Mouse (Mus musculus): Measurements from ENCODE around the gene Lypd5. TPM values are rescaled to one million over a fixed set of nuclear protein-coding genes. Genes with fewer than 3 reads are reported as not detected.

Gene Lypd5
- polyA plus RNA-seq, 1 experiment from 2014 or later = not detected

DNA sequence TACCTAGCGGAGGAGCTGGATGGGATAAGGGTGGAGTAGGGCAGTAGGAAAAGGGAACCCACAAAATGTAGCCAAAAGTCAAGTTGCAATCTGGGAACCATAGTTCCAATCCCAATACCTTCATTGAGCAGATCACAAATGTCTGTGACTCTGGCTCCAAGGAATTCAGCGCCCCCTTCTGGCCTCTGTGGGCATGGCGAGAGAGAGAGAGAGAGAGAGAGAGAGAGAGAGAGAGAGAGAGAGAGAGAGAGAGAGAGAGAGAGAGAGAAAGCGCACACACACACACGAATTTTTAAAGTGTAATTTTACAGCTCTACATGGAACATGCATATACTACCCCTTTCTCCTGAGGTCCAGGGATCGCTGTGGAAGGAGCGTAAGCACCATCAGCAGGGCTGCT lies 14.2 kb downstream of the Lypd5 start:
- Histone ChIP-seq H3K27ac (no peak overlapping the region), H3K4me3 (replicated peaks) (no peak overlapping the region), H3K9me3 (replicated peaks) (no peaks in the 10 kb centered on the region), H3K4me2 (no peak overlapping the region), H3K27me3 (peaks cover 4% of the 10 kb centered on the region; the same call in 1 of the 2 replicates), H3K9ac (0 out of 2 replicates have a peak overlapping the region, but pooled peaks have one; percentile 6), H3K4me1 (replicated peaks) (peaks cover 46% of the 10 kb centered on the region), H3K36me3 (no peaks in the 10 kb centered on the region)
- ATAC-seq (ENCODE audit: low read depth) = no peak
- DNase-seq = no peak
- WGBS (ENCODE audit: insufficient replicate concordance) = 16% methylated on average over 7 of the region's 7 CpGs

DNA sequence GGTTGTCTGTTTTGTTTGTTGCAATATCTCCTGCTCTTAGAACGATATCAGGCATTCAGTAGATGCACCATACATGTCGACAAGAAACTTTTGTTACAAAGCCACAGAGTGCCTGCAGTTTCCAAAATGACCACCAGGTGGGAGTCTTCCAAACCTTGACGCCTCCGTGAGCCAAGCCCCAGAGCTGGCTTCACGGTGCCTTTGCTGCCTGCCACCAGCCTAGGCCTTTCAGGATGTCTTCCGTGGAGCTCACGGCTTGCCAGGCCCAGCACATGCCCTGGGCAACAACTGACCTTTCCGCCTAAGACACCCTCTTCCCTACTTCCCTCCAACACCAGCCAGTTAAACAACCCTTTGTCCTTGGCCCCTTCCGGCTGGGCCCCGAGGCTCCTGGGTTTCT lies 15.8 kb downstream of the Lypd5 start:
- Histone ChIP-seq H3K36me3 (no peaks in the 10 kb centered on the region), H3K27ac (peak overlapping the region; percentile 100), H3K4me2 (peak overlapping the region; percentile 30), H3K9me3 (replicated peaks) (no peaks in the 10 kb centered on the region), H3K9ac (peak overlapping the region; percentile 62), H3K27me3 (peaks cover 4% of the 10 kb centered on the region; the same call in 1 of the 2 replicates), H3K4me3 (replicated peaks) (no peak overlapping the region), H3K4me1 (replicated peaks) (peaks cover 62% of the 10 kb centered on the region)
- DNase-seq (peak; percentile 77), ATAC-seq (ENCODE audit: low read depth) (peak; percentile 66)
- 19% methylated on average over 10 of the region's 10 CpGs for WGBS (ENCODE audit: insufficient replicate concordance)

DNA sequence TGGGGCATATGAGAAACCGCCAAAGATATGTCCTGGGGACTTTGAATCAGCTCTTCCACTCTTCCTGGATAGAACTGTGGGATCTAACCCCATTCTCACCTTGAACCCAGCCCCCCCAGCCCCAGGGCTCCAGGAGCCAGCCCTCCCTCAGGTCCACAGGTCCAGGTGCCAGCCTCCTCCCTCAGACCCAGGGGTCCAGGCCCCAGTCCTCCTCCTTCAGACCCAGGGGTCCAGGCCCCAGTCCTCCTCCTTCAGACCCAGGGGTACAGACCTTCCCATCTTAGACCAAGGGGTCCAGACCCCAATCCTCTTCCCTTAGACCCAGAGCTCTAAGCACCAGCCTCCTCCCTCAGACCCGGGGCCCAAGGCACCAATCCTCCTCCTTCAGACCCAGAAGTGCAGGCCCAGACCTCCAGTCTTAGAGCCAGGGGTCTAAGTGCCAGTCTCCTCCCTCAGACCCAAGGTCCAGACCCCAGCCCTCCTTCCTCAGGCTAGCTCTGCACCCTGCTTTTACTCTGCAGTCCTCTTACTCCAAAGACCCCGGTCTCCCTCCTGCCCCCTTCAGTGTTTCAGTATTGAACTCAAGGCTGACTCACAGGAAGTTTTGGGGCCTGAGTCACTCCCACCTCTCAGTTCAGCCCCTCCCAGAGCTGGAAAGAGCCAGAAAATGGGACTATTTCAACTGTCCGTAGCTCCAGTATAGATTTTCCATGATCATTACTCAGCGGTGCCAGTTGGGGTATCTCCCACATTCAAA lies 16.4 kb downstream of the Lypd5 start:
- Histone ChIP-seq H3K4me3 (replicated peaks) (no peak overlapping the region), H3K9me3 (replicated peaks) (no peaks in the 10 kb centered on the region), H3K9ac (peak overlapping the region; percentile 62), H3K27me3 (peaks cover 4% of the 10 kb centered on the region; the same call in 1 of the 2 replicates), H3K27ac (peak overlapping the region; percentile 100), H3K4me1 (replicated peaks) (peaks cover 62% of the 10 kb centered on the region), H3K4me2 (peak overlapping the region; percentile 29; the same call in 1 of the 2 replicates), H3K36me3 (no peaks in the 10 kb centered on the region)
- ATAC-seq (ENCODE audit: low read depth) (no peak), DNase-seq (no peak)
- 62% methylated on average over 5 of the region's 5 CpGs for WGBS (ENCODE audit: insufficient replicate concordance)

DNA sequence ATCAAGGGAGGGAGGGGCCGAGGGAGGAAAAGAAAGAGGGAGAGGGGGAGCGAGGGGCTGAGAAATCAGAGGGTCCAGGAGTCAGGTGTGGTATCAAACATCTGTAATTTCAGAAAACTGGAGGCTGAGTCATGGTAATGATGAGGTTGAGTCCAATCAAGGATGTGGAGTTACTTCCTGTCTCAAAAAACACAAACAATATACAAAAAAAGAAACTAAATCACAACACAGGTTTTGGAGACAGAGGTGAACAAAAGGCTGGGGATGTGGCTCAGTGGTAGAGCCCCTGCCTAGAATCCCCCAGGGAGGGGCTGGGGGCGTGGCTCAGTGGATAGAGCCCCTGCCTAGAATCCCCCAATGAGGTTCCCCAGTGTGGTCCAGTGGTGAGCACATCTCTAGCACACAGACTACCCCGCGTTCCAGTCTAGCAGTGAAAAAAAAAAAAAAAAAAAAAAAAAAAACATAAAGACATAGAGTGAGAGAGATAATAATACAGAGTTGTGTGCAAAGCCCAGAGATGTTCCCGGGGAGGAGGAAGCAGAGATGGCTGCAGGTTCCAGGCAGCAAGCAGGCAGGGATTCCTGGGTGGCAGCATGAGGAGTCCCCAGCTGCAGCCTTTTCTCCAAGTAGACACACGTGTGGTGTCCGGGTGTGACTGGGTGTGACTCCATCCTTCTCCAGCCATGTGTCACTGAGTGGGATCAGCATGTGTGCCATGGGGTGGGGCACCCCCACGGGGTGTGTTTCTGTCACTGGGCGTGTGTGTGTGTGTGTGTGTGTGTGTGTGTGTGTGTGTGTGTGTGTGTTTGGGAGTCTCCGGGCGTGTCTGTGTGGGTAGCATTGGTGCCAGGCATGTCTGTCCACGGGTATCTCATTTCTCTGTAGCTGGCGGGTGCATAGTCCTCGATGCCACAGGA lies 18.0 kb downstream of the Lypd5 start:
- WGBS (ENCODE audit: insufficient replicate concordance) = 64% methylated on average over 15 of the region's 15 CpGs
- Histone ChIP-seq H3K9me3 (replicated peaks) (no peaks in the 10 kb centered on the region), H3K36me3 (no peaks in the 10 kb centered on the region), H3K4me1 (replicated peaks) (peaks cover 62% of the 10 kb centered on the region), H3K4me2 (peak overlapping the region; percentile 15; the same call in 1 of the 2 replicates), H3K9ac (peak overlapping the region; percentile 49), H3K4me3 (replicated peaks) (no peak overlapping the region), H3K27me3 (peaks cover 4% of the 10 kb centered on the region; the same call in 1 of the 2 replicates), H3K27ac (peak overlapping the region; percentile 100)
- DNase-seq (no peak), ATAC-seq (ENCODE audit: low read depth) (0 out of 2 replicates have a peak, but pooled peaks have one; percentile 4)

DNA sequence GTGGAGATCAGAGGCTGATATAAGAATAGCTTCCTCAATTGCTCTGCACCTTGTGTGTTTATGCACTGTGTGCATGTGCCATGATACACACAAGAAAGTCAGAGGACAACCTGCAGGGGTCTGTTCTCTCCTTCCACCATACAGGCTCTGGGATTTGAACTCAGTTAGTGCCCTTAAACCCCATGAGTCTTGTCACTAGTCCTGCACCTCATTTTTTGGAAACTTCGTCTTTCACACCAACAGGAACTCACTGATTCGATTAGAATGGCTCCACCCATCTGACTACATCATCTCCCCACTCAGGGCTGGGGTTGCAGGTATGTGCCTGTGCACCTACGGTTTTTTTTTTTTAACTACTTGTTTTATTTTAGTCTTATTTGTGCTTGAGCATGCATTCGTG lies 19.2 kb downstream of the Lypd5 start:
- ATAC-seq (ENCODE audit: low read depth) = no peak
- Histone ChIP-seq H3K4me1 (replicated peaks) (peaks cover 72% of the 10 kb centered on the region), H3K4me2 (no peak overlapping the region), H3K27me3 (no peaks in the 10 kb centered on the region), H3K27ac (peak overlapping the region; percentile 100), H3K4me3 (replicated peaks) (no peak overlapping the region), H3K36me3 (peaks cover 7% of the 10 kb centered on the region), H3K9me3 (replicated peaks) (no peaks in the 10 kb centered on the region), H3K9ac (0 out of 2 replicates have a peak overlapping the region, but pooled peaks have one; percentile 26)
- WGBS (ENCODE audit: insufficient replicate concordance) = 45% methylated on average over 4 of the region's 4 CpGs
- no peak for DNase-seq

DNA sequence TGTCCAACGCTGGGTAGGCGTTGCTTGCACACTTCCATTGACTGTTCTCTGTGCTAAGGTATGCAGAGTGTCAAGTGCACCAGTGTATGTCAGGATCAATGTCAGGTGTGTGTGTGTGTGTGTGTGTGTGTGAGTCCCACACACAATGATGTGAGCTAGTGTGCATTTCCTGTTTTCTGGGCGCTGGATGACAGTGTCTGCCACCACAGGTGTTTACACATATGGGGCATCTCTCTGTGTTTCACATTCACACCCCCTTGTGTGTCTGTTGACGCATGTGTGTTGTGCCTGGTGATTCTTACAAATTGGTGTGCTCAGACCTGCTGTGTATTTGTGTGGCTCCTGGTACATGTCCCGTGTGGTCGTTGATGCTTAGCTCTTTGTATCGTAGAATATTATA lies 19.9 kb downstream of the Lypd5 start:
- H3K36me3 ChIP-seq = peaks cover 14% of the 10 kb centered on the region
- H3K27ac ChIP-seq = peak overlapping the region; percentile 100
- H3K4me1 ChIP-seq (replicated peaks) = peaks cover 74% of the 10 kb centered on the region
- peak overlapping the region; percentile 98 for H3K4me2 ChIP-seq
- ATAC-seq (ENCODE audit: low read depth) (no peak), DNase-seq (no peak)
- WGBS (ENCODE audit: insufficient replicate concordance) = 80% methylated on average over 7 of the region's 7 CpGs
- H3K9ac ChIP-seq = peak overlapping the region; percentile 100
- no peaks in the 10 kb centered on the region for H3K27me3 ChIP-seq
- H3K4me3 ChIP-seq (replicated peaks) = peak overlapping the region; percentile 96; the same call in 1 of the 2 replicates
- no peaks in the 10 kb centered on the region for H3K9me3 ChIP-seq (replicated peaks)

DNA sequence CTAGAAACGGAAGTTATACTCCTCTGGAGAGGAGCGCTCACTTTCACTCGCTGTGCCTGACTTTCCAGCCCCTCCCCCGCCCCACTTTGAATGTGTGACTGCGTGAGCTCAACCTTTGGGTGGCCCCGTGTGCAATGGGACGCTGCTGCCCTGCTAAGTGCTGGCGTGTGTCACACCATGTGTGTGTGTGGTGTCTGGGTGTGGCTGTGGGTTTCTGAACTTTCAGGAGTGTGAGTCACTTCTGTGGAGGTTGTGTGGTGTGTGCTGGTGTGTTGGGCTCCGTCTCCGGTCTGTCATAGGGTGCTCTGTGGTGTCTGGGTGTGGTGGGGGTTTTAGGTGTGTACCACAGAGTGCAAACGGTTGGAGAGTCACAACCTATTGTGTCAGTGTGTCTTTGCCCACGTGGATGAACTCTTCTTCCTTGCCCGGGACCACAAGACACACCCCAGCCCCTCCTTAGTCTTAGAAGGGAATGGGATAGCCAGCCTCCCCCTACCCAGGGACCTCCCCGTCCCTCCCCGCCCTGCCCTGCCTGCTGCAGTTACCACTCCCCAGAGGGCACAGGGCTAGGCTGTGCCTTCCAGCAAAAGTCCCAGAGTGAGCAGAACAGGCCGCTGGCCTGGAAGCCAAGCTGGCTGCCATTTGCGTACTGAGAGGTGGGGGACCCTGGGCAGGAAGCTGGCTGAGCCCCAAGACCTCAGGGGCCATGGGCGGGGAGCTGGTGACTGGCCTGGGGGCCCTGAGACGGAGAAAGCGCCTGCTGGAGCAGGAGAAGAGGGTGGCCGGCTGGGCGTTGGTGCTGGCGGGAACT lies 20.9 kb downstream of the Lypd5 start, which contains the start of gene Kcnn4:
Kcnn4 (plus strand) TSS at position 533 of the 811 bp plus-strand sequence.
- peaks cover 75% of the 10 kb centered on the region for H3K4me1 ChIP-seq (replicated peaks)

DNA sequence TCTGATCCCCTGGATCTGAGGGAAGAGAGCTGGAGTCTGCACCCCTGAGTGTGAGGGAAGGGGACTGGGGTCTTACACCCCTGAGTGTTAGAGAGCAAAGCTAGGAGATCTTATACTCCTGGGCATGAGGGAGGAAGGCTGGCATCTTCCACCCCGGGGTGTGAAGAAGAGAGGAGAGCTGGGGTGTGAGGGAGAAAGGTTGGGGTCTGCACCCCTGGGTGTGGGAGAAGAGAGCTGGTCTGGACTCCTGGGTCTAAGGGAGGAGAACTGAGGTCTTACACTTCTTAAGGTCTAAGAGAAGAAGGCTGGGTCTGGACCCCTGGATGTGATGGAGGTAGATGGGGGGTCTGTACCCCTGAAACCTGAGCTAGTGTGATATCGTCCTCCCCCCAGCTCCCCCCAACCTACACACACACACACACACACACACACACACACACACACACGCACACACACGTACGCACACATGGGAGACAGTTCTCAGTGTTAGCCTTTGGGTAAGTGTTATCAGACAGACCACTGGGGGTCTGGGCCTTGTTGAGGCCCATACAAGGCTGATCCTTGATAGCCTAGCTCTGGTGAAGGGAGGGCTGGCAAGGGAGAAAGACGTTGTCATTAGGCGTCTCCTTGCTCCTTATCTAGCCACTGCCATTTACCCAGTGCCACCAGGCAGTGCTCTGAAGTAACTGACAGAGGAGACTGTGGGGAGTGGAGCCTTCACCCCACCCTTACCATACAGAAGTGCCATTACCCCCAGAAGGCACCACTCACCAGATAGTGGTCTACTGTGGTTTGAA lies 22.2 kb downstream of the Lypd5 start:
- no peaks in the 10 kb centered on the region for H3K9me3 ChIP-seq (replicated peaks)
- peak overlapping the region; percentile 98 for H3K4me2 ChIP-seq
- peak overlapping the region; percentile 100 for H3K27ac ChIP-seq
- H3K27me3 ChIP-seq = no peaks in the 10 kb centered on the region
- DNase-seq (peak; percentile 75), ATAC-seq (ENCODE audit: low read depth) (peak; percentile 87)
- H3K9ac ChIP-seq = peak overlapping the region; percentile 100
- peak overlapping the region; percentile 96 for H3K4me3 ChIP-seq (replicated peaks)
- peaks cover 36% of the 10 kb centered on the region for H3K36me3 ChIP-seq
- H3K4me1 ChIP-seq (replicated peaks) = peaks cover 75% of the 10 kb centered on the region
- 7% methylated on average over 7 of the region's 7 CpGs for WGBS (ENCODE audit: insufficient replicate concordance)

More for the DNA sequence above, 20.9 kb downstream of the Lypd5 start, which contains the start of gene Kcnn4:
- DNase-seq (peak; percentile 57), ATAC-seq (ENCODE audit: low read depth) (peak; percentile 66)
- H3K27ac ChIP-seq = peak within 1 kb of the TSS; percentile 100
- H3K36me3 ChIP-seq = peaks cover 24% of the 10 kb centered on the region
- H3K4me2 ChIP-seq = peak within 1 kb of the TSS; percentile 98
- peak within 1 kb of the TSS; percentile 96 for H3K4me3 ChIP-seq (replicated peaks)
- H3K9ac ChIP-seq = peak within 1 kb of the TSS; percentile 100
- 10% methylated on average over 23 of the region's 23 CpGs for WGBS (ENCODE audit: insufficient replicate concordance)
- no peaks in the 10 kb centered on the region for H3K27me3 ChIP-seq
- H3K9me3 ChIP-seq (replicated peaks) = no peaks in the 10 kb centered on the region

DNA sequence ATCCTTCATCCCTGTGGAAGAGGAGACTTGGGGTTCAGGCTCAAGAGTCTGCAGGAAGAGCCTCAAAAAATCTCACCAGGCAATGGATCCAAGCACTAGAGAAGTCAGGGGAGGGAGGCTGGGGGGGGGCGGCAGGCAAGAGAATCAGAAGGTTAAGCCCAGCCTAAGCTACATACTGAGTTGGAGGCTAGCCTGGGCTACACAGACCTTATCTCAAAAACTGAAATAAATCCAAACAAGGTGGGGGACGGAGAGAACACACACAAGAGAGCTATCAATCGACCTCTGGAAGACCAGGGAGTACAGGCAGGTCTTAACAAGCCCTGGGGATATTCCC lies 22.8 kb downstream of the Lypd5 start:
- no peaks in the 10 kb centered on the region for H3K27me3 ChIP-seq
- H3K4me1 ChIP-seq (replicated peaks) = peaks cover 75% of the 10 kb centered on the region
- H3K36me3 ChIP-seq = peaks cover 41% of the 10 kb centered on the region
- ATAC-seq (ENCODE audit: low read depth) = no peak
- H3K27ac ChIP-seq = peak overlapping the region; percentile 100
- no peak for DNase-seq
- H3K4me3 ChIP-seq (replicated peaks) = peak overlapping the region; percentile 96
- peak overlapping the region; percentile 100 for H3K9ac ChIP-seq
- WGBS (ENCODE audit: insufficient replicate concordance) = 12% methylated on average over 3 of the region's 3 CpGs
- no peaks in the 10 kb centered on the region for H3K9me3 ChIP-seq (replicated peaks)
- peak overlapping the region; percentile 98 for H3K4me2 ChIP-seq

DNA sequence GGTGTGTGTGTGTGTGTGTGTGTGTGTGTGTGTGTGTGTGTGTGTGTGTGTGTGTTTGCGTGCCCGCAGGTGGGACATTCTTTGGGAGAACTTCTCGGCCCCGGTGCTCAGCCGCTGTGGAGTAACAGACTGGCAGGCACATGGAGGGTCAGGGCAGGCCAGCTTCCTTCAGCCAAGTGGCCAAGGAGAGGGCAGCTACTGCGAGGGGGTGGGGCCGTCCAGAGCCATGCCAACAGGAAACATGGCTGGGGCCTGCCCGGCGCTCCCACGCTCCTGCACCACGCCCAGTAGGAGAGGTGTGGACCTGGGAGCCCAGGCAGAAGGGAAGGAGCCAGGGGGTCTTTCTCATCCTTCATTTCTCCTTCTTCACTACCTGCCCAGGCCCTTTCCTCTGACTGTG lies 23.3 kb downstream of the Lypd5 start:
- Histone ChIP-seq H3K27ac (peak overlapping the region; percentile 100), H3K9ac (peak overlapping the region; percentile 100), H3K4me3 (replicated peaks) (peak overlapping the region; percentile 96), H3K36me3 (peaks cover 43% of the 10 kb centered on the region), H3K4me2 (peak overlapping the region; percentile 98), H3K4me1 (replicated peaks) (peaks cover 74% of the 10 kb centered on the region), H3K27me3 (0 out of 2 replicates have a peak, but pooled peaks cover 2% of the 10 kb centered on the region), H3K9me3 (replicated peaks) (no peaks in the 10 kb centered on the region)
- WGBS (ENCODE audit: insufficient replicate concordance) = 23% methylated on average over 7 of the region's 11 CpGs
- DNase-seq = peak; percentile 60
- ATAC-seq (ENCODE audit: low read depth) = peak; percentile 29
